Mouse (Mus musculus): ENCODE measurements around the gene Amigo2. TPM values are rescaled to one million over a fixed set of nuclear protein-coding genes. Genes with fewer than 3 reads are reported as not detected.

Amigo2 gene
- polyA plus RNA-seq, 1 experiment, result 0.71 TPM

- H3ac ChIP-seq (ENCODE audit: control insufficient read depth, insufficient read length, low read depth), result no peak overlapping the region
- TF ChIP-seq CTCF (IDR thresholded peaks at IDR 0.05; ENCODE audit: control insufficient read depth, insufficient read depth, insufficient read length) (no peak), MYOD1 (IDR thresholded peaks at IDR 0.05; ENCODE audit: control insufficient read depth, insufficient read length, low read depth) (no peak), CEBPB (IDR thresholded peaks at IDR 0.05; ENCODE audit: low read depth) (no peak), MAX (IDR thresholded peaks at IDR 0.05) (no peak), USF1 (IDR thresholded peaks at IDR 0.05; ENCODE audit: low read depth) (no peak), MYOG (IDR thresholded peaks at IDR 0.05; ENCODE audit: control insufficient read depth, extremely low read depth, insufficient read length) (no peak), FOSL1 (IDR thresholded peaks at IDR 0.05; ENCODE audit: insufficient read depth, low read length, poor library complexity, severe bottlenecking) (no peak)
- no peaks in the 10 kb centered on the region for H3K27me3 ChIP-seq (ENCODE audit: control insufficient read depth, insufficient read depth, insufficient read length)
- no peaks in the 10 kb centered on the region for H3K79me3 ChIP-seq (ENCODE audit: low read depth)
- H3K4me3 ChIP-seq (ENCODE audit: insufficient read depth, poor library complexity, severe bottlenecking), result no peak overlapping the region
- no peaks in the 10 kb centered on the region for H3K79me2 ChIP-seq (ENCODE audit: control insufficient read depth, insufficient read depth)
- no peaks in the 10 kb centered on the region for H3K36me3 ChIP-seq (ENCODE audit: control insufficient read depth, insufficient read depth)
These were observed 28.7 kb upstream of the Amigo2 start for GRCm38 (mm10) chr15:97275626-97276395.

GRCm38 (mm10) chr15:97272831-97273230 is 25.7 kb upstream of the Amigo2 start:
- no peak overlapping the region for H3ac ChIP-seq (ENCODE audit: control insufficient read depth, insufficient read length, low read depth)
- no peaks in the 10 kb centered on the region for H3K79me3 ChIP-seq (ENCODE audit: low read depth)
- no peak for TF ChIP-seq MYOD1 (IDR thresholded peaks at IDR 0.05; ENCODE audit: control insufficient read depth, insufficient read length, low read depth)
- TF ChIP-seq CTCF (IDR thresholded peaks at IDR 0.05; ENCODE audit: control insufficient read depth, insufficient read depth, insufficient read length), result no peak
- no peak for TF ChIP-seq MYOG (IDR thresholded peaks at IDR 0.05; ENCODE audit: control insufficient read depth, extremely low read depth, insufficient read length)
- TF ChIP-seq FOSL1 (IDR thresholded peaks at IDR 0.05; ENCODE audit: insufficient read depth, low read length, poor library complexity, severe bottlenecking), result no peak
- no peak for TF ChIP-seq USF1 (IDR thresholded peaks at IDR 0.05; ENCODE audit: low read depth)
- no peak for TF ChIP-seq MAX (IDR thresholded peaks at IDR 0.05)
- no peak for TF ChIP-seq CEBPB (IDR thresholded peaks at IDR 0.05; ENCODE audit: low read depth)
- no peaks in the 10 kb centered on the region for H3K36me3 ChIP-seq (ENCODE audit: control insufficient read depth, insufficient read depth)
- no peaks in the 10 kb centered on the region for H3K27me3 ChIP-seq (ENCODE audit: control insufficient read depth, insufficient read depth, insufficient read length)
- no peaks in the 10 kb centered on the region for H3K79me2 ChIP-seq (ENCODE audit: control insufficient read depth, insufficient read depth)
- H3K4me3 ChIP-seq (ENCODE audit: insufficient read depth, poor library complexity, severe bottlenecking), result no peak overlapping the region

- H3K36me3 ChIP-seq (ENCODE audit: control insufficient read depth, insufficient read depth), result no peaks in the 10 kb centered on the region
- no peaks in the 10 kb centered on the region for H3K79me3 ChIP-seq (ENCODE audit: low read depth)
- H3ac ChIP-seq (ENCODE audit: control insufficient read depth, insufficient read length, low read depth), result no peak overlapping the region
- TF ChIP-seq CEBPB (IDR thresholded peaks at IDR 0.05; ENCODE audit: low read depth), result no peak
- TF ChIP-seq CTCF (IDR thresholded peaks at IDR 0.05; ENCODE audit: control insufficient read depth, insufficient read depth, insufficient read length), result no peak
- no peak for TF ChIP-seq MYOD1 (IDR thresholded peaks at IDR 0.05; ENCODE audit: control insufficient read depth, insufficient read length, low read depth)
- no peak for TF ChIP-seq FOSL1 (IDR thresholded peaks at IDR 0.05; ENCODE audit: insufficient read depth, low read length, poor library complexity, severe bottlenecking)
- no peak for TF ChIP-seq MYOG (IDR thresholded peaks at IDR 0.05; ENCODE audit: control insufficient read depth, extremely low read depth, insufficient read length)
- no peak for TF ChIP-seq USF1 (IDR thresholded peaks at IDR 0.05; ENCODE audit: low read depth)
- no peak for TF ChIP-seq MAX (IDR thresholded peaks at IDR 0.05)
- H3K27me3 ChIP-seq (ENCODE audit: control insufficient read depth, insufficient read depth, insufficient read length), result no peaks in the 10 kb centered on the region
- no peaks in the 10 kb centered on the region for H3K79me2 ChIP-seq (ENCODE audit: control insufficient read depth, insufficient read depth)
- H3K4me3 ChIP-seq (ENCODE audit: insufficient read depth, poor library complexity, severe bottlenecking), result no peak overlapping the region
These were observed 25.1 kb upstream of the Amigo2 start for GRCm38 (mm10) chr15:97271985-97272697.

GRCm38 (mm10) chr15:97267094-97267695 is 20.1 kb upstream of the Amigo2 start:
- Histone ChIP-seq H3K27me3 (ENCODE audit: control insufficient read depth, insufficient read depth, insufficient read length) (no peaks in the 10 kb centered on the region), H3K79me3 (ENCODE audit: low read depth) (no peaks in the 10 kb centered on the region), H3ac (ENCODE audit: control insufficient read depth, insufficient read length, low read depth) (no peak overlapping the region), H3K36me3 (ENCODE audit: control insufficient read depth, insufficient read depth) (no peaks in the 10 kb centered on the region), H3K4me3 (ENCODE audit: insufficient read depth, poor library complexity, severe bottlenecking) (no peak overlapping the region), H3K79me2 (ENCODE audit: control insufficient read depth, insufficient read depth) (no peaks in the 10 kb centered on the region)
- no peak for TF ChIP-seq MAX (IDR thresholded peaks at IDR 0.05)
- TF ChIP-seq CTCF (IDR thresholded peaks at IDR 0.05; ENCODE audit: control insufficient read depth, insufficient read depth, insufficient read length), result no peak
- no peak for TF ChIP-seq CEBPB (IDR thresholded peaks at IDR 0.05; ENCODE audit: low read depth)
- no peak for TF ChIP-seq FOSL1 (IDR thresholded peaks at IDR 0.05; ENCODE audit: insufficient read depth, low read length, poor library complexity, severe bottlenecking)
- no peak for TF ChIP-seq USF1 (IDR thresholded peaks at IDR 0.05; ENCODE audit: low read depth)
- no peak for TF ChIP-seq MYOG (IDR thresholded peaks at IDR 0.05; ENCODE audit: control insufficient read depth, extremely low read depth, insufficient read length)
- no peak for TF ChIP-seq MYOD1 (IDR thresholded peaks at IDR 0.05; ENCODE audit: control insufficient read depth, insufficient read length, low read depth)

- no peak overlapping the region for H3ac ChIP-seq (ENCODE audit: control insufficient read depth, insufficient read length, low read depth)
These were observed 19.3 kb upstream of the Amigo2 start for GRCm38 (mm10) chr15:97266236-97266845.

More at GRCm38 (mm10) chr15:97266236-97266845, 19.3 kb upstream of the Amigo2 start:
- Histone ChIP-seq H3K4me3 (ENCODE audit: insufficient read depth, poor library complexity, severe bottlenecking) (no peak overlapping the region), H3K79me2 (ENCODE audit: control insufficient read depth, insufficient read depth) (no peaks in the 10 kb centered on the region), H3K27me3 (ENCODE audit: control insufficient read depth, insufficient read depth, insufficient read length) (no peaks in the 10 kb centered on the region), H3K36me3 (ENCODE audit: control insufficient read depth, insufficient read depth) (no peaks in the 10 kb centered on the region), H3K79me3 (ENCODE audit: low read depth) (no peaks in the 10 kb centered on the region)
- TF ChIP-seq MAX (IDR thresholded peaks at IDR 0.05) (no peak), CTCF (IDR thresholded peaks at IDR 0.05; ENCODE audit: control insufficient read depth, insufficient read depth, insufficient read length) (no peak), CEBPB (IDR thresholded peaks at IDR 0.05; ENCODE audit: low read depth) (no peak), USF1 (IDR thresholded peaks at IDR 0.05; ENCODE audit: low read depth) (no peak), MYOD1 (IDR thresholded peaks at IDR 0.05; ENCODE audit: control insufficient read depth, insufficient read length, low read depth) (no peak), FOSL1 (IDR thresholded peaks at IDR 0.05; ENCODE audit: insufficient read depth, low read length, poor library complexity, severe bottlenecking) (no peak), MYOG (IDR thresholded peaks at IDR 0.05; ENCODE audit: control insufficient read depth, extremely low read depth, insufficient read length) (no peak)

All from C2C12 (cell line).